Mouse (Mus musculus) limb, embryonic 10.5 days (tissue): ENCODE data around the gene Igf1r. TPM values are rescaled to one million over a fixed set of nuclear protein-coding genes. Genes with fewer than 3 reads are reported as not detected.

Experiments
- DNase-seq: peaks from one replicate; pipeline ENCODE4 v3.0.0-alpha.2; 2017; ENCODE audit warnings: low spot score
- H3K27ac ChIP-seq: fragments of 300-500 bp; sonication (generic); 2 replicates; pipeline ENCODE4 v1.5.1; 2016; ENCODE audit warnings: mild to moderate bottlenecking
- H3K27me3 ChIP-seq: fragments of 300-500 bp; sonication (generic); 2 replicates; pipeline ENCODE4 v1.6.1; 2016; ENCODE audit warnings: low read depth, mild to moderate bottlenecking; ENCODE audit not compliant: poor library complexity, severe bottlenecking
- H3K36me3 ChIP-seq: fragments of 300-500 bp; sonication (generic); 2 replicates; pipeline ENCODE4 v1.6.1; 2016; ENCODE audit warnings: mild to moderate bottlenecking, moderate library complexity
- H3K4me1 ChIP-seq: fragments of 300-500 bp; sonication (generic); 2 replicates; pipeline ENCODE4 v1.6.1; 2016
- H3K4me3 ChIP-seq: fragments of 300-500 bp; sonication (generic); 2 replicates; pipeline ENCODE4 v1.5.1; 2016; ENCODE audit warnings: mild to moderate bottlenecking, moderate library complexity
- H3K9me3 ChIP-seq: fragments of 300-500 bp; sonication (generic); replicated peaks from 2 replicates; pipeline ENCODE4 v1.6.1; 2016; ENCODE audit warnings: mild to moderate bottlenecking
- WGBS: fragments of 180-500 bp; shearing (Covaris S2); methylation state at CpG from one replicate; pipeline ENCODE4 v1.1.7; 2016; 5-methylcytosine and 5-hydroxymethylcytosine counted together
- polyA plus RNA-seq: library from polyadenylated mRNA; unstranded; fragments of >200 nt; fragmentation: Nextera tagmentation; extraction: Ambion mirVana; gene quantifications from 2 replicates; pipeline ENCODE4 v1.2.1, GENCODE M21; 2016

Gene Igf1r
- polyA plus RNA-seq, 1 experiment from 2014 or later: 27.9 TPM

GRCm38 (mm10) chr7:68250411-68250810, 297.8 kb downstream of the Igf1r start:
- Histone ChIP-seq H3K27me3 (no peaks in the 10 kb centered on the region), H3K36me3 (no peaks in the 10 kb centered on the region), H3K4me3 (no peak overlapping the region), H3K9me3 (no peaks in the 10 kb centered on the region), H3K27ac (no peak overlapping the region), H3K4me1 (peaks cover 16% of the 10 kb centered on the region)
- 90% methylated on average over 1 of the region's 1 CpGs for WGBS
- no peak for DNase-seq

GRCm38 (mm10) chr7:68250902-68251301, 298.3 kb downstream of the Igf1r start:
- no peak for DNase-seq
- no peak overlapping the region for H3K27ac ChIP-seq
- no peaks in the 10 kb centered on the region for H3K27me3 ChIP-seq
- WGBS: 87% methylated on average over 3 of the region's 3 CpGs
- H3K36me3 ChIP-seq: no peaks in the 10 kb centered on the region
- H3K4me3 ChIP-seq: no peak overlapping the region
- no peaks in the 10 kb centered on the region for H3K9me3 ChIP-seq
- peaks cover 11% of the 10 kb centered on the region for H3K4me1 ChIP-seq

DNA sequence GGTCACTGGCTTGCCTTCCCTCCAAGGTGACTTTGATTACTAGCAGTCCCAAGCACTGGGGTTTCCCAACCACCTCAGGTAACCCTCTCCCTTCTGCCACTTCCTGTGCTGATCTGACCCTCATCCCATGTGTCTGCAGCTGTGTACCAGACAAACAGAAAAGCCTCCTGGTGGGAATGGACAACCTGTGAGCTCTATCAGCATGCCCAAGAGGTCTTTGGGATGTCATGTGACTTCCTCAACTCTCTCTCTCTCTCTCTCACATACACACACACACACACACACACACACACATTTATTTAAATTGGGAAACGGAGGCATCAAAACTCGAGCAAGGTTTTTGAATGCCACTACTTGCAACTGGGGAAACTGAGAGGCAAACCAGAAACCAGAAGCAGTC, 305.1 kb downstream of the Igf1r start:
- H3K4me3 ChIP-seq: no peak overlapping the region
- H3K36me3 ChIP-seq: no peaks in the 10 kb centered on the region
- DNase-seq: no peak
- no peaks in the 10 kb centered on the region for H3K9me3 ChIP-seq
- 77% methylated on average over 2 of the region's 2 CpGs for WGBS
- H3K4me1 ChIP-seq: peaks cover 21% of the 10 kb centered on the region
- H3K27ac ChIP-seq: 0 out of 2 replicates have a peak overlapping the region, but pooled peaks have one; percentile 26
- H3K27me3 ChIP-seq: no peaks in the 10 kb centered on the region

GRCm38 (mm10) chr7:68258326-68259150, 305.9 kb downstream of the Igf1r start:
- Histone ChIP-seq H3K4me1 (peaks cover 27% of the 10 kb centered on the region), H3K4me3 (no peak overlapping the region), H3K36me3 (no peaks in the 10 kb centered on the region), H3K27ac (0 out of 2 replicates have a peak overlapping the region, but pooled peaks have one; percentile 26), H3K9me3 (no peaks in the 10 kb centered on the region), H3K27me3 (no peaks in the 10 kb centered on the region)
- WGBS: 73% methylated on average over 17 of the region's 17 CpGs
- DNase-seq: no peak

DNA sequence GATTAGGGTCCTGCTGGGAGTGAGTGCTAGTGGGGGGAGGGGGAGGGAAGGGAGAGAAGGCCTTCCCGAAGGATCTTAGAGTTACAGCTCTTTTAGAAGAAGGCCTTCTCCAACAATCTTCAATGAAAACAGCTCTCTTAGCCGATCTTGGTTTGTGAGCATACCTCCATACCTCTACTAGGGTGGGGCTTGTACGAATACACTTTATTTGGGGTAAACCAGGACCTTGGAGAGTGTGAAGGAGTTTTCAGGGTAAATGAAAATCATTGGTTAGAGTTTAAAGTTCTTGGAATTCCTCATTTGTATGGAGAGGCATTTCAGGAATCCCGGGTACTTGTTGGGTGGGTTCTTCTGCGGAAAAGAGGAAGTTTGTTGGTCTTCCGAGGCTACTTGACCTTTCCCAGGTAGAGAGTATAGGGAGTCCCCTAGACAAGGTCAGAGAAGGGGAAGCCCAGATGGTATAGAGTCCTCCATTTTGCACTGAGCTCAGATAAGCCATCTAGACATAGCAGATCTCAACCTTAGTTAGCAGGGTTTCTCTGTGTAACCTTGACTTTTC, 307.0 kb downstream of the Igf1r start:
- WGBS: 82% methylated on average over 6 of the region's 6 CpGs
- H3K4me3 ChIP-seq: no peak overlapping the region
- no peaks in the 10 kb centered on the region for H3K36me3 ChIP-seq
- no peak for DNase-seq
- H3K27me3 ChIP-seq: peaks cover 2% of the 10 kb centered on the region
- H3K9me3 ChIP-seq: no peaks in the 10 kb centered on the region
- no peak overlapping the region for H3K27ac ChIP-seq
- peaks cover 38% of the 10 kb centered on the region for H3K4me1 ChIP-seq

DNA sequence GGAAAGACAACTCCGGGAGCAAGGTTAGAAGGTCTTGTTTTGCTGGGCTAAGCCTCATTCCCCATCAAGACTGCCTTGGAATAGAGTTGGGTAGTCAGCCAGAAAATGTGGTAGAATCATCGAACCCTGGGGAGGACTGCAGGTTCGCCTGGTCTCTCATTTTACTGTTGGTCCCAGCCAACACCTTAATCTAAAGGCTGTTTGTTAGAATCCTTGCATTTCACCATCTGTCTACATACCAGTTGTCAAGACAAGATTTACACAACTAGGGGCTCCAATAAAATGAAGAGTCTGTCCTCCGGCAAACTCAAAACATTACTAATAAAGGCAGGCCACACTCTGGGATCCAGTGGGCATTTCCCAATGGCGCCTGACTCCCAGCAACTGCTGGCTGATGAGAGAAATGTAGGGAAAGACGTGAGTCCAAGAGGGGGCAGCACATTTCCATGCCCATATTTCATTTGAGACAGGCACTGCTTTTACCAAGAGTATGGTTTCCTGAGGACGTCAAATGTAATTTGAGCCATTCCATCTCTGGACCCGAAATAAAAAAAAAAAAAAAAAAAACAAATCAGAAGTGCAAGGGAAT, 310.1 kb downstream of the Igf1r start:
- no peak for DNase-seq
- H3K36me3 ChIP-seq: no peaks in the 10 kb centered on the region
- H3K9me3 ChIP-seq: no peaks in the 10 kb centered on the region
- 42% methylated on average over 8 of the region's 8 CpGs for WGBS
- peaks cover 12% of the 10 kb centered on the region for H3K27me3 ChIP-seq
- H3K4me3 ChIP-seq: no peak overlapping the region
- H3K4me1 ChIP-seq: peaks cover 59% of the 10 kb centered on the region
- peak overlapping the region; percentile 12; the same call in 1 of the 2 replicates for H3K27ac ChIP-seq

DNA sequence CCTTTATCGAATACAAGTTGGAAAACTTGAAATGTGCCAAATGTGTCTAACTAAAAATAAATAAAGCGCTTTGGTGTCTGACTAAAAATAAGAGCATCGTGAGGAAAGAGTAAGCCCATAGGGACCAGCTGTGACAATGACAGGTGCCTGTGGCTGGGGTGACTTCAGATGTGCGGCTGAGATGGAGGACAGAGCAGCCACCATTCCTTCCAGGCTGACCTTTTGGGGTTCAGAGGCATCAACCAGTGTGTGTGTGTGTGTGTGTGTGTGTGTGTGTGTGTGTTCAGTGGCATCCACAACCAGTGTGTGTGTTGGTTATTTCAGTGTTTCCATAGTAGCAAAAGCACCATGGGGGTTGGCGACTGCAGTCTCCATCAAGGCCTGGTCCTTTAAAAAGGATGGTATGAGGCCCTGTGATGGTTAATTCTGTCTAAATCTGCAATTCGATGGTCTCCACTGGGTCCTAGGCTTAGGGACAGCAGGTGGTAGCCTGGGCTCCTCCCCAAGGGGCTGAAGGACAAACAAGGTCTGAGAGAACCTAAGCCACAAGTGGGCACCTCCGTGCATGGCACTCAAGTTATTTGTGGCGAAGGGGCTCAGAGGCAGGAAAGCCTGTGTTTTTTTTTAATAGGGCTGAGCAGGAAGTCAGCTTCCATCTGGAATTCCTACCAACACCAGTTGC, 310.9 kb downstream of the Igf1r start:
- Histone ChIP-seq H3K9me3 (no peaks in the 10 kb centered on the region), H3K4me3 (peak overlapping the region; percentile 52), H3K27me3 (peaks cover 12% of the 10 kb centered on the region), H3K36me3 (no peaks in the 10 kb centered on the region), H3K4me1 (peaks cover 51% of the 10 kb centered on the region), H3K27ac (peak overlapping the region; percentile 78)
- DNase-seq: no peak
- 55% methylated on average over 8 of the region's 8 CpGs for WGBS

GRCm38 (mm10) chr7:68264028-68264453, 311.4 kb downstream of the Igf1r start, which contains the start of gene Pgpep1l:
Pgpep1l (minus strand) TSS chr7:68264233.
- Histone ChIP-seq H3K4me1 (peaks cover 50% of the 10 kb centered on the region), H3K9me3 (no peaks in the 10 kb centered on the region), H3K27me3 (peaks cover 12% of the 10 kb centered on the region), H3K36me3 (no peaks in the 10 kb centered on the region), H3K4me3 (peak within 1 kb of the TSS; percentile 52), H3K27ac (peak within 1 kb of the TSS; percentile 78)
- DNase-seq: peak; percentile 67
- 4% methylated on average over 25 of the region's 25 CpGs for WGBS

GRCm38 (mm10) chr7:68264531-68264930, 311.9 kb downstream of the Igf1r start:
- Histone ChIP-seq H3K27ac (peak overlapping the region; percentile 36; the same call in 1 of the 2 replicates), H3K4me1 (peaks cover 50% of the 10 kb centered on the region), H3K36me3 (no peaks in the 10 kb centered on the region), H3K9me3 (no peaks in the 10 kb centered on the region), H3K27me3 (peaks cover 12% of the 10 kb centered on the region), H3K4me3 (peak overlapping the region; percentile 52)
- DNase-seq: no peak
- WGBS: 25% methylated on average over 14 of the region's 14 CpGs

GRCm38 (mm10) chr7:68265391-68265790, 312.8 kb downstream of the Igf1r start:
- WGBS: 27% methylated on average over 7 of the region's 7 CpGs
- no peak overlapping the region for H3K4me3 ChIP-seq
- peaks cover 12% of the 10 kb centered on the region for H3K27me3 ChIP-seq
- peaks cover 50% of the 10 kb centered on the region for H3K4me1 ChIP-seq
- no peaks in the 10 kb centered on the region for H3K36me3 ChIP-seq
- peak overlapping the region; percentile 67; the same call in 1 of the 2 replicates for H3K27ac ChIP-seq
- no peaks in the 10 kb centered on the region for H3K9me3 ChIP-seq
- DNase-seq: no peak

GRCm38 (mm10) chr7:68266691-68267090, 314.1 kb downstream of the Igf1r start:
- H3K27me3 ChIP-seq: peaks cover 12% of the 10 kb centered on the region
- DNase-seq: no peak
- H3K4me1 ChIP-seq: peaks cover 54% of the 10 kb centered on the region
- H3K9me3 ChIP-seq: no peaks in the 10 kb centered on the region
- no peak overlapping the region for H3K4me3 ChIP-seq
- WGBS: 29% methylated on average over 6 of the region's 6 CpGs
- H3K27ac ChIP-seq: peak overlapping the region; percentile 47; the same call in 1 of the 2 replicates
- no peaks in the 10 kb centered on the region for H3K36me3 ChIP-seq

GRCm38 (mm10) chr7:68270551-68270950, 317.9 kb downstream of the Igf1r start:
- peaks cover 23% of the 10 kb centered on the region for H3K4me1 ChIP-seq
- no peaks in the 10 kb centered on the region for H3K9me3 ChIP-seq
- H3K4me3 ChIP-seq: no peak overlapping the region
- peaks cover 16% of the 10 kb centered on the region for H3K27me3 ChIP-seq
- no peaks in the 10 kb centered on the region for H3K36me3 ChIP-seq
- H3K27ac ChIP-seq: no peak overlapping the region
- WGBS: 70% methylated on average over 4 of the region's 4 CpGs
- DNase-seq: no peak
